Mouse (Mus musculus): ENCODE measurements around the gene Prps1l1. TPM values are rescaled to one million over a fixed set of nuclear protein-coding genes. Genes with fewer than 3 reads are reported as not detected.

The Prps1l1 gene
- polyA plus RNA-seq, 1 experiment: not detected

DNA sequence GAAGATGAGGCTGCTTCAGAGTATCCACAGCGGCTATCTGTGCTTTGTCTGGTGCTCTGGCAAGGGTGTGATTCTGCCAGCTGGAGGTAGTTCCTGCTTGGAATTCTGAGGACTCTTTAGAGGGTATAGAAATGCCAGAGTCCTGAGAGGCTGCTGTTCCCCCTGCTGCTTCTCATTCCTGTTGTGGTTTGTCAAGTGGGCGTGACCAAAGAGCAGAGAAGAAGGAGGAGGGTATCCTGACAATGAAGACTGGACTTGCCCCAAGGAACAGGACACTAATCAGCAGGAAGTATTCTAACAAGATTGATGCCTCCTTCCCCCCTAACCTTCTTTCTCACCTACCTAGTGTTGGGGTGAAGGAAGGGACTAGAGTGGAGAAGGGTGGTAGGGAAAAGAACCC is 29.4 kb downstream of the Prps1l1 start:
- TF ChIP-seq GATA1 (IDR thresholded peaks at IDR 0.05; ENCODE audit: low read length): no peak

DNA sequence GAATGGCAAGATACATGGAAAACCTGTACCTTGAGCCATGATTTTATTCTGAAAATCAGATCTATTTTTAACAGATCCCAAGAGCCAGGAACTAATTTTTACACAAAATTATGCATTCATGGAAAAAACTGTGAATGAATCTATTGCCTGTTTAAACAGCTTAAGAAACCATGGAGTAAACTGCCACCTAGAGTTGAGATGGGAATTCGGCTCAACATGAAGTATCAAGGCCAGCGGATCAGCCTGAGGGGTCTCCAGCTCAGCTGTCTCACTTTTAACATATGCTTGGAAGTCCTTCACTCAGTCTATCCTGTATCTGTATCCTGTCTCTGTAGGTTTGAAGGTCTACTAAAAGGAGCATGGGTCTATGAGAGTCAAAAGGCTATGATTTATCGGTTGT is 31.5 kb downstream of the Prps1l1 start:
- no peak for TF ChIP-seq GATA1 (IDR thresholded peaks at IDR 0.05; ENCODE audit: low read length)

DNA sequence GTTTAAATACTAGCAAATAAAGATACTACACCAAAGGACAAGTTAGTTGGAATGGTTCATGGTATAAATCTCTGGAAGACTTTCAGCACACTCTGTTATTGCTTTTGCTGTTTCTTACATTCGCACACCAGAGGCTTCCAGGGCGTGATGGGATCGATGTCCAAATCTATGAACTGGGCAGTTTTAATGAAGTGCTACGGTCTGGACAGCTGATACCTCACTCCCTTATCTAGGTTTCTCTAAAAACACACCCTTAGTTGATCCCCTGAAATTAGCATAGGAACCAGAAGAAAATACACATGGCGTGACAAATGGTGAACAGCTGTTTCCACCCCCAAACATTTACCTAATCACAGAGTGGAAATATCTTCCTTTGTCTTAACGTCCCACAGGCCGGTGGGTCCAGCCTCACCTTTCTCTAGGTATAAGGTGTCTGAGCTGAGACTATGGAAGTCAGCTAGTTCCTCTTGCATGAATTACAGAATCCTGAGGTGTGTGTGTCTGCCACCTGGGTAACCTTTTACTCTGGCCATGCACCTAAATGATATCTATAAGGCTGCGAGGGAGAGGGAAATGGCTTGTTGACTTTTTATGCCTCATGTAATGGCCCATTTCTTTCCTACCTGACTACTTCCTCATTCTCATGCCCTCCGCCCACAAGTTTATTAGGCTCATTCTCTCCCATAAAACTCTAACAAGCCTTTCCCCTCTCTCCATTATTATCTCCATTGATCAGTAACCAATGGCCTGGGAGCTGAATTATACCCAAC is 32.1 kb downstream of the Prps1l1 start:
- TF ChIP-seq GATA1 (IDR thresholded peaks at IDR 0.05; ENCODE audit: low read length): no peak

DNA sequence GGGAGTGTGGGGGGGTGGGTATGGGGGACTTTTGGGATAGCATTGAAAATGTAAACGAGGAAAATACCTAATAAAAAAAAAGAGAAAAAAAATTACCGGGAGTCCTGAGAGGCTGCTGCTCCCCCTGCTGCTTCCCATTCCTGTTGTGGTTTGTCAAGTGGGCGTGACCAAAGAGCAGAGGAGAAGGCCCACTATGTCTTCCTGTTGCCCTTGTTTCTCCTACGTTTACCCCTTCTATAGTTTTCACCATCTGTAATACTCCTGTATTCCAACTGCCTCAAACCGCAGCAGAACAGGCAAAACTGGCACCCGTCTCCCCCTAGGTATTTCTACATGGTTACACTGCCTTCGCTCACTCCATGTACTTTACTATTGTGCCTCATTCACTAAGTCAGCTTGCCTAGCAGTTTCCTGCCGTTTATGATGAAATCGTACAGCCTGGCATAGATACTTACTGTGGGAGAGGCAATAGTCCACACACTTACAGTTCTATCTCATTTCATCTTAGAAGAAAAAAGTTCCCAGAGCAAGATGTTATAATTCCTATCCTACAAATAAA is 34.2 kb downstream of the Prps1l1 start:
- TF ChIP-seq GATA1 (IDR thresholded peaks at IDR 0.05; ENCODE audit: low read length): no peak

DNA sequence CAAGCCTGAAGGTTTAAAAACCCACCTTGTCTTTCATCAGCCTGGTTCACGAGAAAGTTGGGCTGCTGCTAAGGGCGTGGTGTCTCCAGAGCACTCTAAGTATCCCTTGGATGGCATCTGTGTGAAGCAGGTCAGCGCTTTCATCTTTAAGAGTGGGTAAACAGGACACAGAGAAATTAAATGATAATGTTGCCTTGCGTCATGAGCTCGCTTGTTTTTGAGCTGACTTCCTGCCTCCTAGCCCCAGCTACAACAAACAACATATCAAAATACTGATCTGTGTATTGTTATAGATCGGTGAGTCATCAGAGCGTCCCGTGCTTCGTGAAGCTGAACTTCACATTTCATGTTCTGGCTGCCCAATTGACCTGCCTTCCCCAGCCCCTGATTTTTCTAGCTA is 36.7 kb downstream of the Prps1l1 start:
- no peak for TF ChIP-seq GATA1 (IDR thresholded peaks at IDR 0.05; ENCODE audit: low read length)

DNA sequence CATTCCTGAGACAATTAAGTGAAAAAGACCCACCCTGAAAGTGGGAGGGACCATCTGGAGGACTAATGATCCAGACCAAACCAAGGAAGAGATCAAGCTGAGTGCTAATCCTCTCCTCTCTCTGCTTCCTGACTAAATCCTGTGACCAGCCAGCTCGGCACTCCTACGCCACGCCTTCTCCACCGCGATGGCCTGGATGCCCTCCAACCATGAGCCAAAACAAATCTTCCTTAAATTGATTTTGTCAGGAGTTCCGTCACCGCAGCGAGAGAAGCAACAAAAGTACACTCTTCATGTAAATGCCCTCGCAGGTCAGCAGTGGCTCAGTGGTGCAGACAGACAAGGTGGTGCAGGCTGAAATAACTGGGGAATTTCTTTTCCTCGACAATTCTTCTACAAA is 37.5 kb downstream of the Prps1l1 start:
- no peak for TF ChIP-seq GATA1 (IDR thresholded peaks at IDR 0.05; ENCODE audit: low read length)

DNA sequence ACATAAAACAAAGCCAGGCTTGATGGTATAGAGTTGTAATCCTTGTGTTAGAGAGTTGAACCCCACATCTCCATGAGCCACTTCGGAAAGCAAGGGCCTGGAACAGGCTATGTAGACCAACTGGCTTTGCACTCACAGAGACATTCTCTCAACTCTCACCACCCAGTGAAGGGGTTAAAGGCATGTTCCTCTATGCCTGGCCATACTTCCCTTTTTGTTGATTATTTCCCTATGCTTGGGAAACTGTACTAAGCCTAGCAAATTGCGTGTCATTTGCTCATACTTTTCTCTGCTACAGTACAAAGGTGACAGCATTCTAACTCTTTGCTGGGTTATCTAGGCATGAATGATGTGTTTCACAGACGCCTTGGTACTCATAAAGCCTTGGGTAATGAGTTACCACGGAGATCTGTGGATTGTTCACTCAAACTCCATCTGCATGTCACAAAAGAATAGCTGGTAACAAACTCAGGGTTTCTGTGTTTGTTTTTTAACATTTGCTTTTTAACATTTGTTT is 41.4 kb downstream of the Prps1l1 start:
- no peak for TF ChIP-seq GATA1 (IDR thresholded peaks at IDR 0.05; ENCODE audit: low read length)

DNA sequence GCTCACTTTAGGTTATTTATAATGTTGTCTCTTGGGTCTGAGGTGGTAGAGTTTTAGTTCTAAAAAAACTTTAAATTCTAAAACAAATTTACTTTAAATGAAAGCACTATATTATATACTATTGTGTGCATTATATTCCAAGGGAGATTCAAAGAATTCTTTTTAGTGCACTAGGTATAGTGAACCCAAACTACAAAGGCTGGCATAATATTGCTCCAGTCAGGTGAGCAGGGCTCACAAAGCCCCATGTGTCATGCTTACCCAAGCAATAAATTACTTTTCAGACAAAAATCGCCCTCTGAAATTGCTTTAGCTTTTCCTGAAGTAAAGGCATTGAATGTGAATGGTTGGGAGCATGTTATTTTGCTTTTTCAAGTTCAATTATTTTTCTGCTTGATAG is 43.0 kb downstream of the Prps1l1 start:
- no peak for TF ChIP-seq GATA1 (IDR thresholded peaks at IDR 0.05; ENCODE audit: low read length)

Other genes with a start within 250 kb of the Prps1l1 start
- gene Hdac9, start 67.7 kb upstream of the Prps1l1 start, polyA plus RNA-seq (2012): 0.14 and 0.25 TPM in 2 replicates
- gene Snx13, start 62.4 kb downstream of the Prps1l1 start, polyA plus RNA-seq (2012): 12.4 and 17.9 TPM in 2 replicates